Mouse (Mus musculus): ENCODE data around the gene Naa16.

GRCm38 (mm10) chr14:79393289-79393688 is 2.7 kb upstream of the Naa16 start:
- TF ChIP-seq CTCF (IDR thresholded peaks at IDR 0.05; ENCODE audit: low read depth) = no peak
- TF ChIP-seq EP300 (IDR thresholded peaks at IDR 0.05; ENCODE audit: low read depth) = no peak

All from heart, postnatal 0 days (tissue).